Mouse (Mus musculus): ENCODE measurements around the gene Tle1. TPM values are rescaled to one million over a fixed set of nuclear protein-coding genes. Genes with fewer than 3 reads are reported as not detected.

The Tle1 gene
- polyA plus RNA-seq, 1 experiment, result 41.2 TPM

DNA sequence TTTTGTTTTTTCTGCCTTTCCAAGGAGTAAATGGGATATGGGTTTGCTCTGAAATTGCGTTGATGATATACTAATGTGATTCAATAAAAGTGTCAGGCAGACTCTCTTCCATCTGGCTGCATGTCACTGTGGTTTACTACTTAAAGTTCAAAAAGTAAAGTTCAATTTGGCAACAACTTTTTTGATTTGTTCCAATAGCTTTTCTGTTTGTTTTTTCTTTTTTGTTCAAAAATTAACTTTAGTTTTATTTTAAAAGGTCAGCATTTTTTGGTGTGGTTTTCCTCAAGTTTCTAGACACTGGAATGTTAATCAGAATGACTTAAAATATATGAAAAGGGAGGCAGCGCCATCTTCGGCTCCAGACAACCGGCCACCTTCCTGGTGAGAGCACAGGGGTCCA is 112.9 kb downstream of the Tle1 start:
- no peak for TF ChIP-seq CTCF (IDR thresholded peaks at IDR 0.05; ENCODE audit: borderline replicate concordance, insufficient read depth, low read length)
- no peak for TF ChIP-seq POLR2A (IDR thresholded peaks at IDR 0.05; ENCODE audit: low read depth, low read length)
- Histone ChIP-seq H3K27ac (ENCODE audit: insufficient read depth, low read length) (no peak overlapping the region), H3K4me1 (ENCODE audit: control insufficient read depth, insufficient read depth, low read length) (no peaks in the 10 kb centered on the region), H3K4me3 (ENCODE audit: insufficient read depth, low read length) (no peak overlapping the region)

DNA sequence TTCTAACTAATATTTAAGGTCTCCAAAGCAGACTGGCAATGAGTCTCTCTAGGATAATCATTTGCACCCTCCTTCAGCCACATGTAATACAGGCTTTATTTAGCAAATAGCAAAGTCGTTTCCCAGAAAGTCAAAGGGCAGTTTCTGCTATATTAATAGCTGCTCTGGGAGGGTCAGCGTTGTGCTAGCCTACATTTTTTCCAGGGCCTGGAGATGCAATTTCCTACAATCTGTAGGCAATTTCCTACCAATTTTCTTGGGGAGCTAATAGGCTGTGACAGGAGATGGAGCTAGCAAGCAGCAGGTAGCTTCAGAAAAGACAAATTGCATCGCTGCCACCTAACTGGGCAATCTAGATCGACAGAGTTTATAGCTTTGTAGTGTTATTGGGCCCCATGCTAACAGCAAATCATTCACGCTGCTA is 131.6 kb downstream of the Tle1 start:
- TF ChIP-seq CTCF (IDR thresholded peaks at IDR 0.05; ENCODE audit: borderline replicate concordance, insufficient read depth, low read length), result no peak
- TF ChIP-seq POLR2A (IDR thresholded peaks at IDR 0.05; ENCODE audit: low read depth, low read length), result no peak
- no peaks in the 10 kb centered on the region for H3K4me1 ChIP-seq (ENCODE audit: control insufficient read depth, insufficient read depth, low read length)
- H3K27ac ChIP-seq (ENCODE audit: insufficient read depth, low read length), result no peak overlapping the region

DNA sequence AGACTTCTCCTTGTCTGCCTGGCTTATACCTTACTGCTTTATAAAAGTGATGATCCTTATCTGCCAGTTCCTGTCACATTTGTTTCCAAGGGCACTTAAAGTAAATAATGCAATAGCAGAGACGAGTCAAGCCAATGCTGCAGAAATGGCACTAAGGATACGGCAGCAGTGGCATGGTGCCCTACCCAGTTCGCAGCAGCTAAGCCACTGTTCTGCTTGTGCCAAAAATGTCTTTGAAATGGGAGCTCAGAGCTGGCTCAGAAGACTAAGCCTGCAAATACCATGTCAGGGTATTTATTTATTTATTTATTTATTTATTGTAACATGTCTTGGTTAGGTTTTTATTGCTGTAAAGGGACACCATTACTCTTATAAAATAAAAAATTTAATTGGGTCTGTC is 132.8 kb downstream of the Tle1 start:
- no peak for TF ChIP-seq CTCF (IDR thresholded peaks at IDR 0.05; ENCODE audit: borderline replicate concordance, insufficient read depth, low read length)
- no peak overlapping the region for H3K4me3 ChIP-seq (ENCODE audit: insufficient read depth, low read length)
- H3K27ac ChIP-seq (ENCODE audit: insufficient read depth, low read length), result no peak overlapping the region

More for the DNA sequence above, 131.6 kb downstream of the Tle1 start:
- H3K4me3 ChIP-seq (ENCODE audit: insufficient read depth, low read length), result no peak overlapping the region

More for the DNA sequence above, 132.8 kb downstream of the Tle1 start:
- no peaks in the 10 kb centered on the region for H3K4me1 ChIP-seq (ENCODE audit: control insufficient read depth, insufficient read depth, low read length)

Data from embryonic fibroblast, embryonic 13.5 days (primary cell).